8 mouse cellular contexts compared by ENCODE assay signal in genomic region chr9:45411803-45412202, GRCm38 (mm10). TPM values are rescaled to one million over a fixed set of nuclear protein-coding genes. Genes with fewer than 3 reads are reported as not detected.
A peak's percentile ranks its signal among the peaks of the same experiment; 100 is the strongest.
DNase-seq lines count a peak whose midpoint lies in the region; ATAC-seq and TF ChIP-seq lines count a peak whose summit lies in the region.

No protein-coding gene starts in this region.

- no peak overlapping the region for H3K9ac ChIP-seq in forebrain, embryonic 13.5 days
- no peak overlapping the region for H3K9ac ChIP-seq in intestine, postnatal 0 days (ENCODE audit: low read depth, low read length)

- no peak for TF ChIP-seq POLR2A in brain, embryonic 14.5 days (IDR thresholded peaks at IDR 0.05; ENCODE audit: borderline replicate concordance, extremely low read depth, insufficient read depth, insufficient read length, poor library complexity, severe bottlenecking)

- intact Hi-C loops in left cerebral cortex, adult 2 months (cut with DNase I) = loop anchor here (1.0 to 2.0 kb wide), 2 partner anchors 342 to 417 kb away; partner anchors contain the start of gene Cep164
- intact Hi-C loops in left cerebral cortex, postnatal 36 days (cut with DNase I) = loop anchor here (5.0 kb wide), 1 partner anchor 415 kb away; the partner anchor contains the start of gene Cep164

- peak; percentile 68 for TF ChIP-seq CTCF in left cerebral cortex, adult 2 months (IDR thresholded peaks at IDR 0.05)
- peak; percentile 69; the same call in 1 of the 2 replicates for TF ChIP-seq CTCF in brain, embryonic 14.5 days (IDR thresholded peaks at IDR 0.05; ENCODE audit: borderline replicate concordance, extremely low read depth, insufficient read depth, insufficient read length)
- peak; percentile 83 for TF ChIP-seq CTCF in intestine, postnatal 0 days (IDR thresholded peaks at IDR 0.05; ENCODE audit: low read depth)

- H3K9me3 ChIP-seq in forebrain, embryonic 13.5 days (replicated peaks) = no peaks in the 10 kb centered on the region
- H3K9me3 ChIP-seq in intestine, postnatal 0 days (ENCODE audit: control insufficient read depth) = no peaks in the 10 kb centered on the region

- peak; percentile 26 to 43 for DNase-seq in left cerebral cortex, adult 2 months (ENCODE audit: extremely low spot score in 1 of 2, low spot score in 2 of 2)
- DNase-seq in left cerebral cortex, postnatal 36 days (ENCODE audit: low spot score in 2 of 2) = no peak
- peak; percentile 90 for DNase-seq in brain, embryonic 14.5 days (ENCODE audit: low read depth)
- peak; percentile 42 for DNase-seq in lung, postnatal 10 days
- peak; percentile 47 for DNase-seq in retina, postnatal 7 days (ENCODE audit: low read depth, low spot score)
- no peak for DNase-seq in spleen, postnatal 4 days (ENCODE audit: low spot score in 2 of 2)

- no peak overlapping the region for H3K4me3 ChIP-seq in left cerebral cortex, adult 2 months
- no peak overlapping the region for H3K4me3 ChIP-seq in forebrain, embryonic 13.5 days
- peak overlapping the region; percentile 11; the same call in 1 of the 2 replicates for H3K4me3 ChIP-seq in intestine, postnatal 0 days (ENCODE audit: low read depth, low read length)

- no peaks in the 10 kb centered on the region for H3K36me3 ChIP-seq in forebrain, embryonic 13.5 days (ENCODE audit: poor library complexity, severe bottlenecking)
- no peaks in the 10 kb centered on the region for H3K36me3 ChIP-seq in intestine, postnatal 0 days (ENCODE audit: control insufficient read depth, insufficient read depth)

- WGBS in forebrain, embryonic 13.5 days = 17% methylated on average over 7 of the region's 7 CpGs
- 20% methylated on average over 7 of the region's 7 CpGs for WGBS in intestine, postnatal 0 days

- H3K27me3 ChIP-seq in forebrain, embryonic 13.5 days = peaks cover 9% of the 10 kb centered on the region
- no peaks in the 10 kb centered on the region; the same call in 1 of the 2 replicates for H3K27me3 ChIP-seq in intestine, postnatal 0 days (replicated peaks; ENCODE audit: control insufficient read depth, insufficient read depth, low read length)

- peak; percentile 48 for ATAC-seq in forebrain, embryonic 13.5 days
- ATAC-seq in intestine, postnatal 0 days = no peak

- no peak overlapping the region for H3K27ac ChIP-seq in left cerebral cortex, adult 2 months
- no peak overlapping the region for H3K27ac ChIP-seq in forebrain, embryonic 13.5 days
- H3K27ac ChIP-seq in intestine, postnatal 0 days (ENCODE audit: low read depth, low read length) = no peak overlapping the region

- peaks cover 13% of the 10 kb centered on the region for H3K4me1 ChIP-seq in forebrain, embryonic 13.5 days
- no peaks in the 10 kb centered on the region for H3K4me1 ChIP-seq in intestine, postnatal 0 days (replicated peaks; ENCODE audit: control insufficient read depth, insufficient read depth, low read length)

- peak overlapping the region; percentile 43 for H3K4me2 ChIP-seq in forebrain, embryonic 13.5 days
- peak overlapping the region; percentile 48 for H3K4me2 ChIP-seq in intestine, postnatal 0 days (replicated peaks; ENCODE audit: low read depth)

RNA-seq across cellular contexts. Expression of gene Fxyd2, which starts 12.3 kb away (rescaled TPM):
- 1 to 10 TPM; 4.8 to 6.5 TPM for total RNA-seq in left cerebral cortex, adult 2 months (2021)
- total RNA-seq in left cerebral cortex, postnatal 36 days (2021) = 1 to 10 TPM; 5.7 to 5.8 TPM
- polyA plus RNA-seq in brain, embryonic 14.5 days (2012; rRNA removed) = 7.7 and 8.4 TPM in 2 replicates
- polyA plus RNA-seq in forebrain, embryonic 13.5 days (2015; fragmentation: Nextera tagmentation; extraction: Ambion mirVana) = 3.0 and 5.6 TPM in 2 replicates
- 1.2 and 1.7 TPM in 2 replicates for polyA plus RNA-seq in intestine, postnatal 0 days (2015; fragmentation: Nextera tagmentation; extraction: Ambion mirVana)

RNA-seq across cellular contexts. Expression of gene Dscaml1, which starts 14.6 kb away (rescaled TPM):
- 10 to 100 TPM; 58.0 to 61.5 TPM for total RNA-seq in left cerebral cortex, adult 2 months (2021)
- total RNA-seq in left cerebral cortex, postnatal 36 days (2021) = 10 to 100 TPM; 42.5 to 64.6 TPM
- polyA plus RNA-seq in brain, embryonic 14.5 days (2012; rRNA removed) = 34.3 and 36.8 TPM in 2 replicates
- polyA plus RNA-seq in forebrain, embryonic 13.5 days (2015; fragmentation: Nextera tagmentation; extraction: Ambion mirVana) = 9.6 and 13.6 TPM in 2 replicates
- 0.08 and 0.09 TPM in 2 replicates for polyA plus RNA-seq in intestine, postnatal 0 days (2015; fragmentation: Nextera tagmentation; extraction: Ambion mirVana)

RNA-seq across cellular contexts. Expression of gene Fxyd6, which starts 41.8 kb away (rescaled TPM):
- 100 to 1,000 TPM; 106 to 107 TPM for total RNA-seq in left cerebral cortex, adult 2 months (2021)
- 100 to 1,000 TPM; 110 to 129 TPM for total RNA-seq in left cerebral cortex, postnatal 36 days (2021)
- polyA plus RNA-seq in brain, embryonic 14.5 days (2012; rRNA removed) = 374 and 382 TPM in 2 replicates
- 291 and 322 TPM in 2 replicates for polyA plus RNA-seq in forebrain, embryonic 13.5 days (2015; fragmentation: Nextera tagmentation; extraction: Ambion mirVana)
- polyA plus RNA-seq in intestine, postnatal 0 days (2015; fragmentation: Nextera tagmentation; extraction: Ambion mirVana) = 54.5 and 57.2 TPM in 2 replicates

Comparison
In these comparisons a context has a peak if more than half of its experiments do, and no peak if none do; other contexts are left out.
1. DNase-seq: peak in left cerebral cortex, adult 2 months (2 of 2), brain, embryonic 14.5 days (single experiment), lung, postnatal 10 days (single experiment) and retina, postnatal 7 days (single experiment); none in left cerebral cortex, postnatal 36 days (0 of 2) and spleen, postnatal 4 days (0 of 2).
2. Peak in every context shown above with its lines, with median percentiles within 50 percentile points of each other: CTCF ChIP-seq.